Mouse (Mus musculus) layer of hippocampus, adult 18-20 months (tissue): ENCODE data around the gene Icos. TPM values are rescaled to one million over a fixed set of nuclear protein-coding genes. Genes with fewer than 3 reads are reported as not detected.

Experiments used
- DNase-seq, 2 experiments: peaks; one replicate each; pipeline ENCODE4 v3.0.0; 2022; ENCODE audit warnings: low spot score in 2 of 2
- total RNA-seq, 2 experiments: library from RNA; stranded (reverse); gene quantifications; 2 replicates each; pipeline ENCODE4 v1.2.3; 2021

The Icos gene
- total RNA-seq, 2 experiments from 2014 or later = not detected

DNA sequence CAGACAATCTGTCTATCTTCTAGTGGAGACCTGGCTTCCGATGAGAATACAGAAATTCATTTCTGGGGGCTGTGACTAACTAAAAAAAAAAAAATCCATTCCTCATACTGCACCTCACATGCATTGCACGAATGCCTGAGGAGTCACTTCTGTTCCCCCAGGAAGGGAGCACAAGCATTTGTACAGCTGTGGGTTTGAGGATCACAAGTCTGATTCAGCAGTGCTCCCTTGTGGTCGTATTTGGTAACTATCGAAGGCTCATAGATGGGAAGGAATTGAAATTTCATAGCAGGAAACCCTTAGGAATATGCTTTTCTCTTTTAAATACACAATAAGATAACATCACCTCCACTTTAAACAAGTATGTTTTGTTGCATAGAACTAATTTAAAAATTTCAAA, 16.6 kb upstream of the Icos start:
- DNase-seq = peak; percentile 36 to 77

DNA sequence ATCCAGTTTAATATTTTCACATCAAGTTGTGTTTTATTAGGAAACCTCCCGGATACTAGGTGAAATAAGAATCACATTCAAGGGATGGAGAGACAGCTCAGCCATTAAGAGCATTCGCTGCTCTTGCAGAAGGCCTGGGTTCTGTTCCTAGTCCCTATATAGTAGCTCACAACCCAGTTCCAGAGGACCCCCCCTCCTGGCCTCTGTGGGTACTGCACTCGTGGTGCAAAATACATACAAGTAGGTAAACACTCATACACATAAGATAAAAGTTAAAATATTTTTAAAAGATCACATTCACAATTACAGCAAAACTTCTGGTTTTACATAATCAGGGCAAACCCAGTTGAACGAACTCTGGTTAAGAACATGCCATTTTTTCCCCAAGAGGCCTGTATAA, 15.6 kb upstream of the Icos start:
- no peak for DNase-seq

DNA sequence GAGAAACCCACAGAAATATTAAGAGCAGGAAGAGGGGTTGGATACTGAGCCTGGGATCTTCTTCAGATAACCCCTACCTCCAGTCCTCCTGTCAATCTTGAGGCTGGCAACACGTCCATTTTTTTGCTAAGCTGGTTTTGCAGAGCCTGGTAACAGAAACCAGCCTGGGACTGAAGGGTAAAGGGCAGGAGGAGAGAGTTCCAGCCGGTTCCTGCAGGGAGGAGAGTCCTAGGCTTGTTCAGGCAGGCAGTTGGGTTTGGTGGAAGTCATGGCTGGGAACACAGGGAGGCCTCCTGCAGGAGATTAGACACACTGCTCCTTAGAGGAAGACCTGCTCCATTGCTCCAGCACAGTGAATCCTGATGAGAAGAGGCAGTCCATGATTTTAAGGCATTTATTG, 10.2 kb upstream of the Icos start:
- no peak for DNase-seq

DNA sequence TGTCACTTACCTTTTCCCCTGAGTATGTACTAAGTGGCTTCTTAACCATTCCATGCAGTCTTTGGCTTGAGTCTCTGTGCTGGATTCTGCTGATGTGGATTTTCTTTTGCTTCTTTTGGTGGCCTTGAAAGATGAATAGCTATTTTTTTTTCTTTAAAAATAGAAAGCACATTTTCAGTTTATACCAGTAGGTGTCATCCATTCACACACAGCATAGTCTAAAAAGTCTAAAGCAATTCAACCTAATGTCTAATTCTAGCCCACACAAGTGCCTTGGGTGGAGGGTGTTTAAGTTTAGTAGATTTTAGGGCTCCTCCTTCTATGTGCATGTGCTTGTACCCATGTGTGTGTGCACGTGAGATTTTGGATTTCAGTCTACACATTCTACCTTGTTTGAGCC, 6.9 kb upstream of the Icos start:
- DNase-seq = no peak

DNA sequence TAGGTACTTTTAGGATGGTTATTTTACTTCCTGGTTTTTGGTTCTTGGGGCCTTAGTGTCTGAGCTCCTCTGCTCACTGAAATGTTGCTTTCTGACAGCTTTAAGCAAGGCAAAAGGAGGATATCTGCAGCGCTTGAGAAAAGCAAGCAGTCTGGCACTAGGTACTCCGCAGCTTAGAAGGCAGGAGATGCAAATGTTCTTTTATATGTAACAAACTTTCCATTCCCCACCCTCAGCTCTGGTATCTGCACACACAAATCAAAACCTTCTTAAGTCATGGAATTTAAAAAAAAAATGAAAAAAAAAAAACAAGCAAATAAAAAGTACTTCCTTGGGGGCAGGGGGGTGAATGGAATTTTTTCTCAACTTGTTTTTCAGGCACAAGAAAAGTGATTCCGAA, 3.5 kb upstream of the Icos start:
- DNase-seq = no peak

DNA sequence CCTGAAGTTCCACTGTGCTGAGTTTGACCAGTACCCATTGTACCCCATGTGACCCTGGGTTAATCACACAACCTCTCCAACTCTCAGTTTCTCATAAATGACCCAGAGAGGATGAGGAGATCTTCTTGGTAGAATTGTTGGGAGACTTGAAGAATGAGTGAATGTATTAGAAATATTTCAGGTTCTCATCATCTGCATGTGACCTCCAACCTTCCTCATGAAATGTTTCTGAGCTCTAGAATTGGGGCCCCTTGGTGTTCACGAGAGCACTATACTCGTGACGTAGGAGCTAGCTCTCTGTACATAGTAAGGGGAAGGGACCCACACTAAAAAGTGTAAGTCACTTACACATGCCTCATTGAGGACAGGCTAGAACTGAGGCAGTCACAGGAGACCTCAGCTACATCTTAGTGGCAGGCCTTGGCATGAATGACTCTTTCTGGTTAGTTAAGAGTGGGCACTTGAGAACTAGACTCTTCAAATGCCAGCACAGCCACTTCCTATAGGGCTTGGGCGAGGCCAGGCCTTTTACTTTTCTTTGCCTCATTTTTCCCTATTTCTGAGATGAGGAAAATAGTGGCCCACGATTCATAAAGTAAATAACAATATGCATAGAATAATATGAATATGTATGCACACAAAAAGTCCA, 2.0 kb upstream of the Icos start:
- no peak for DNase-seq

DNA sequence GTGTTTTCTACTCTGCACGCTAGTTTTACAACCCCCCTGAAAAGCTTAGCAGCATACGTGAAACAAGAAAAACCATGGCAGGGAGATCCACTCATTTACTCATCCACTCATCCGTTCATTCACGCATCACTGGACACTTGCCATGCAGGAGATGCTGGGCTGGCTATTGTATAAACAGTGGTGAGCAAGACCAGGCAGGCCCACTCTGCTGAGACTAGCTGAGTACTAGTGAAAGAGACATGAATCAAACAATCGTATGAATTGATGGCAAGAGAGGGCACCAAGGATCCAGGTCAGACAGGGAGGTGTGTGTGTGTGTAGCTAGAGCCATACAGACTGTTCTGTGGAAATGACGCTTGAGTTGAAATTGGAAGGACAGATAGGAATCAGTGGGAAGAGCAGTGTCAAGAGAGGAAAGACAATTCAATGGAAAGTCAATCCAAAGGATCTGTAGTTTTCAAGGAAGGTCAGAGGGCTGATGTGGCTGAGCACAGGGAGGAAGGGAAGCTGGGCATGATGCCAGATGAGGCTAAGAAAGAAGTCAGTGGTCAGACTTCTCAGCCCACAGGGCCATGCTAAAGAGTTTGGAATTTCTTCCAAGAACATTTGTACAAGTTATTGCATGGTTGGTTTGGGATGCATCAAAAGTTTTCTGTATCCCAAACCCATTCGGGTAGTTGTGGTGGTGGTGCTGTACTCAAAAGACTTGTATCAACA, 1.6 kb downstream of the Icos start:
- no peak for DNase-seq

DNA sequence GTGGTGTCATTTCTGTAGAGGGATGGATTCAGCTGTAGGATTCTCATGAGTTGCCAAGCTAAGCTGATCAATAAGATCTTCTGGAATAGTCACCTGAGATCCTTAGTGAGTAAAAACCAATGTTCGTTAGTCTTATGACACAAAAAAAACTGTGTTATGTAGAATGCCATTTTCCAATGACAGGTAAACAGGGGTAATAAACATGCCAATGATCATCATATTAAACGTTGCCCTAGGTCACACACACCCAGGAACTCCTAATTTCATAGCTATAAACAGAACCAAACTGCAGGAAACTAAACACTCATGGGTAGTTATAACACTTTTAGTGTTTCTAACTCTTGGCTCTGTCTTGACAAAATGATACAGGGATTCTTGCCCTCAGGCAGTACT, 2.1 kb downstream of the Icos start:
- DNase-seq = no peak

DNA sequence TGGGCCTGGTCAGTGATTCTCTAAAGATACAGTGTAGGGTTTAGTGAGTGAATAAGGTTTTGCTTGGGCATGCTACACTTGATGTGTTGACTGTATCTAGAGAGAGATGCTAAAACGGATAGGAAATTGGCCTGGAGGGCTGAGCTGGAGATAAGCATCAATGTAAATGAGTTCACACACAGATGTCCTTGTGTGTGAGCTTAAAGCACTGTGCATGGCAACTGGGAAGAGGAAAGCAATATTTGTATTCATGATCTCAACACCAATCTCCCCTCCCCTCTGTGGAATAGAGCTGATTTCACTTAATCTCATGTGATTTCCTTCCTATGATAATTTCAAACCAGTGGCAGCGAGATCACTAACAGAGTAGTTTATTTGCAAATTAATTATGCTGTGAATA, 7.3 kb downstream of the Icos start:
- no peak for DNase-seq

DNA sequence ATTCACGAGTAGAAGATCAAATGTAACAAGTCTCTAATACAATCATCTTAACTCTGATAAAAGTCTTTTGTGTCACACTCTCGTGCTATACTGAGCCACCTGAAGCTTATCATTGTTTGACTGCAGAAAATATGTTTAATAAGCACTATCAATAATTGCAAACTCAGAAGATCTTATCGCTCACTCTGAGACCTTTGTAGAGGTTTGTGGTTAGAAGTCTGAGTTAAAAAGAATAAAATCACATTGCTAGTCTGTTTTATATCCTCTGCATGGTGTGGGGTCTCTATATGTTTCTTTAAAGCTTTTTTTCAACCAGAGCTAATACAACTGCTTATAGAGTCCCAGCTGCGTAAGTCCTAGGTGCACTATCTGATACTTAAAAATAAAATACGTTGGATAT, 8.4 kb downstream of the Icos start:
- DNase-seq = no peak

DNA sequence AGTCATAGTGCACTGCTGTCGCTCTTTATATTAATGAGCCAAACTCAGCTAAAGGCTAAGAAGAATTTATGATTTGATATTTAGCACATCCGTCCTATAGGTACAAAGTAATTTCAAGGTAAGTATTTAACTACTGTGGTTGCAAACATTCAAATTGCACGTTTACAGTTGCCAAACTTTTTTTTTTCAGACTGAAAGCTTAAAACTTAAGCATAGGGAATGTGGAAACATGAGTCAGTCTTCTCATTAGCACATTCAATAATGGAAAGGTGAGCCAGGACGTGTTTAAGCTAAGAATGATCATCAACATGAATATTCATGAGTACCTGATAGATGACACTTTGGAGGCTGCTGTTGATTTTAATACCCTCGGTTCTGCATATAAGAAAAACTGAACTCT, 11.4 kb downstream of the Icos start:
- no peak for DNase-seq

DNA sequence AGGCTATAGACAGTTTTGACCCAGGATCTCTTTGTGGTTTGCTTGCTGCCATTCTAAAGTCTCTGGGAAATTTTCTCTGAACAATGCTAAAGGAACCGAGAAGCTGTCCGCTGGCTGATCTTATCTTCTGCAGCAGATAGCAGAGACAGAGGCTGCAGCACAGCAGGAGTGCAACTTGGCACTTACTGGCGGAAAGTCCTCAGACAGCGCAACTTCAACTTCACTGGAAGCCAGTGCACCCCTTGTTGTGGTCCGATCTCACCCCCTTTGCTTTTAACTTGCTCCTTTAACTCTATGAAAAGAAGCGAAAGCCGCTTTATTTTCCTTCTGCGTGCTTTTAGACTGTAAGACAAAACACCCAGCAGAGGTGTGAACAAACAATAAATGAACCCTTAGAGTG, 12.6 kb downstream of the Icos start:
- DNase-seq = no peak

DNA sequence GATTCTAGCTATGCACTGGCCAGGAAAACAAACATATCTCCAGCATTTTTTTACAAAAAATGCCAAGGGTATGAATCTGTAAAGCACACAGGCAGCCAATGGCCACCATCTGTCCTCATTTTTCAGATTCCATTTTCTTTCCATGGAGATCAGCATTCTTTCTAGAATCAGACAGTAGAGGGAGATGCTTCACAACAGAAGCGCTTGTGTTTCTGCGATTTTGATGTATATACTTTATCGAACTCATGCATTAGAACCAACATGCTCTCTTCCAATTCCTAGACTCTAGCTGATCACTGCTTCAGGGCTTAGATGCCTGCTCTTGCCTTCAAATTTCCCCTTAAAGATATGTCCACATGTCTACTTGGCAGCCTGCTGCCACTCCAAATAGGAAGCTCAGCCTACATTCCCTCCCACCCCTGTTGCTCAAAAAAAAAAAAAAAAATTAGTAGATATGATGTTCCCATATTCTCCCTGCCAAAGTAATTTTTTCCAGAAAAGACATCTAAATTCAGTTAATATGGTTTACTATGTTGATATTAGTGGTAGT, 20.4 kb downstream of the Icos start:
- peak; percentile 4 to 28 for DNase-seq

DNA sequence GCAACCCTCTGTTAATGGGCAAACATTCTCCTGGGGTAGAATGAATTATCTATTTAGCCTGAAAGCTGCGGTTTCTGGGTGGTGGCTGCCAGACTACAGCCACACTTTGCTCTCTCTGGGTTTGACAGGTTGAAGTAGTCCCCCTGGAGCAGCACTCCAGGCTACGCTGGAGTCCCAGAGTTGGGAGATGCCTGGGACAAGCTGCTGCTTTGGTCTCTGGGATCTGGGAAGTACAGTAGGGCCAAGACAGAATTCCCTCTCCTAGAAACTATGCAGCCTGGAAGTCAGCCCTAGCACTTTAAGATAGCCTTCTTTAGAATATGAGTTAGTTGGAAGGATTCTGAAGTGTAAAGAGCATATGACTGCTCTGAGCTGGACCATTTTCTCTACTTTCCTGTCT, 21.0 kb downstream of the Icos start:
- DNase-seq = no peak

DNA sequence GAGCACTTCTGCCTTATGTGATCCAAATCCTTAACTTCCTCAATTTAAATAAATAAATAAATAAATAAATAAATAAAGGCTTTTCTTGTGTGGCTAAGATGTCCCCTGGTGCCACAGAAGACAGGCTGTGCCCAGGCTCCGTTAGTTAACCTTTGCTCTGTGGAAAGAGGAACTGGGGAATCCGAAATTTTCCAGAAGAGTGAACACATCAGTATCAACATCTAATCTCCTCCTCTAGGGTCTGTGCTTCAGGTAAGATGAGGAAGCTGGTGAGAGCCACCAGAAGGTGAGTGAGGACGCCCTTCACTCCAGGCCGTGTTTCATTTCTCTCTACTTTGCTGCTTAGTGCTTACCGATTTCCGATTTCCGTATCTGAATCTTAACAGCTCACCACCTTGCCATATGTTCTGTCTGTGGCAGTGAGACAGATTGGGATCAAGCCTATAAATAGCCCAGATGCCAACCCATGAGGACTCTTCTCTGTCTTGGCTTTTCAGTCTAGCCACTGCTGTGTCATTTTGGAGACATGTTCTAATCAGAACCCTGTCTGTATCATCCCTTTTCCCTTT, 24.1 kb downstream of the Icos start:
- no peak for DNase-seq

DNA sequence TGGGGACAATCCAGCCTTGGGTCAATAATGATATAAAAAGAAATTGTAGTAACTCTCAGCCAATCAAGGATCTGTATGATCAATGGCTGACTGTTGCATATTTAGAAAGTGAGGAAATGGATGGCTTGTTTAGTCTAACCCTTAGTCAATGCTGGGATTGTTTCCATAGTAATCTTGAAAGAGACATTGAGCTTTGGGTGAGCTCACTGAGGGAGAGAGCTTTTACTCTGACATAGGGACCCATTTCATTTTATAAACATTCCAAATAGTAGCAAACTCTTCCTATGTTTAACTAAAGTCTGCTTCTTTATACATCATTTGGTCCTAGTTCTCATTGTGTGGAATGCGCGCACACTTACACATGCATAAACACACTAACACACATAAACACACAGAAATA, 28.5 kb downstream of the Icos start:
- DNase-seq = no peak

DNA sequence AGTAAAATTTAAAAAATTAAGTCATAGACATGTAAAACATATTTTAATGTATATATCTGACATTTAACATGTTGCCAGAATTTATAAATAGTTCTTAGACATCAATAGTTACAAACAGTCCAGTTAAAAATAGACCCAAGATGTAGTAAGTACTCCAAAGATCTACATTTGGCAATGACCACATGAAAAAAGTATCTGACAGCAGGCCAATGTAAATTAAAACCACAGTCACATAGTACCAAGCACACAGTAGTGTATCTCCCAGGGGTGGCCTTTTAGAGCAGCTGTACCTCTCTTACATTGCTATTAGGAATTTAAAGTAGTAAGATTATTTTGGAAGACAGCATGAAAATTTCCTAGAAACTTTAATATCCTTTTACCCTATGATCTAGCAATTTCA, 29.8 kb downstream of the Icos start:
- DNase-seq = no peak

DNA sequence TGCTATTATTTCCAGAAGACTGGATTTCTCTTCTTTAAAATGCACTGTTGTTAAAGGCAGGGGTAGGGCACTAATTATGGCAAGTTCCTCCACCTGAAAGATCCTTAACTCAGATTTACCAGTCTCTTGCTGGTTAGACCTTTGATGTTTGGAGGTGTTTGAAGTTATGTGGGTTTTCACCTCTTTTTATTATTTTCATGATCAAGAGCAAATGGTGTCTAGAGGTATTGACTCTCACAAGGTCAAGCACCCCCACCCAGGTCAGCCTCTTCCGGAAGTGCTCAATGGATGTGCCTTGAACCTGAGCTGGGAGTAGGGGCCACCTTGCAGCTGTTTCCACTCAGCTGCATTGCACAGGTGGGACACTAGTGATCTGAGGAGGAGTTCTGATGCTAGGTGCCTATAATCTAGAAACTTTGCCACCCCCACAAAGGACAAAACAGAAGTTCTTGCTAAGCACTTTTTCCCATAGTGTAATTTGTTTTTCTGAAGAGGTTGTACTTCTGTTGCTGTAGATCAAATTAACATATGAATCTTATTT, 38.9 kb downstream of the Icos start:
- no peak for DNase-seq

DNA sequence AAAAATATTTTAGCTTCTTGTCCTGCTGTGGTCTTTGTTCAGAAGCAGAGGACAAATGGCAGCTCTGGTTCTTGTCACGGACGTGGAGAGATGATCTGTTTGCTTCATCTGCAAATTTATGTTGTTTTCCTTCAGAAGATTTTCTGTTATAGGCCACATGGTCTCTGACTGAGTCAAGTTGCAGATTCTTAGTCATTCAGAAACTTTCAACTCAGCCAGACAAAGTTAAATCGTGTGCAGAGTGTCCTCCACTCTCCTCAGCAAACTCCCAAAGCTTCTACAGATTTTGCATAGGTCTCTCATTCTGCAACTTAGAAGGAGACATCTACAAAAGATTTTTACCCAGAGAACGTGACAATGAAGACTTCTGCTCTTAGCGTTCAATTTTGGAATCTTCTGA, 49.0 kb downstream of the Icos start:
- DNase-seq = no peak

DNA sequence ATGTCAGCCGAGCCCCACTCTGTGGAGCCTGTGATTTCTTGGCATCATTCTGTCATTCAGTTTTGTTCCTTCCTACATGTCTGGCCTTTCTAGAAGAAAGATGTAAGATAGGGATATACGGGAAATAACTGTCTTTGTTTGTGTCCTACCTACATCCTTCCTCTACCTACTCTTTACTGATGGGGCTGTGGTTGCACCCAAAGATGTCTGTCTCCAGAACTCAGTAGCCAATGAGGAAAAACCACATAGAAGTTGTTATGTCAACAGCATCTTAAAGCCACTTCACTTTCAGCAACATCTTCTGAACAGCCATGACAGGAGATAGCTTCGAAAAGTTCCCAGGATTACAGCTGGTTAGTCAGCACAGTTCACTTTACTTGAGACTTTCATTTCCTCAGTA, 49.8 kb downstream of the Icos start:
- DNase-seq = no peak

DNA sequence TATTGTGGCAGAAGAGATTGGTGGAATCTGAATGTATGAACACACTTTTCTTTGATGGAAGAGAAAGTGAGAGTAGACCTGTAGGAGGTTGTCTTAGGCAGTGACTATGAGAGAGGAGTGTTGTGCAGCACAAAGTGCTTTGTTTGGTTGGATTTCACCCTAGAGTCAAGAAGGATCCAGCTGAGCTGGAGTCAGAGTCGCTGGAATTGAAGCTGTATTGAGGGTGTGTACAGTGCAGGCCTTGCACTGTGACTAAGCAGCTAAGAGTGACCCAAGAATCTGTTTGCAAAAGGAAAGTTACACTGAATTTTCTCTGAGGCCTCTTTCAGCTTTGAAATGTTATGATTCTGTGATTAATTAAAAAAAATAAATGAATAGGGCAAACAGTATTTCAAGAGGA, 52.2 kb downstream of the Icos start:
- no peak for DNase-seq

DNA sequence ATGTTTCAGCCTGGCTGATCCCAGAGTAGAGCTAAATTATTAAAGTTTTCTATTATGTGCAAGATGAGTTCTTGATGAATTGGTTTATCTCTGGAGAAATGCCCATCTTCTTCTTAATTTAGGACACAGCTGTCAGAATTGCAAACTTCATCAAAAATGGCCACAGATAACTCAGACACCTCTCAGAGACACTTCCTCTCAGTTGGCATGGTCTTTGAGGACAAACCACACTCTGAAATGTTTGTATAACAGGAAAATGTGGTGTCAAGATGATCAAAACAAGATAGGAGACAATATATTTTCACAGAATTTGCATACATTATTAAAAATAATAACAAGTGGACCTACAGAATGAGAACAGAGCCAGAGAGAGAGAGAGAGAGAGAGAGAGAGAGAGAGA, 52.8 kb downstream of the Icos start:
- no peak for DNase-seq
